Mouse (Mus musculus) hindbrain, embryonic 10.5 days (tissue): ENCODE measurements around the gene Ptprj. TPM values are rescaled to one million over a fixed set of nuclear protein-coding genes. Genes with fewer than 3 reads are reported as not detected.

ENCODE experiments used
- DNase-seq: peaks from one replicate; pipeline ENCODE4 v3.0.0-alpha.2; 2017; ENCODE audit warnings: low spot score
- H3K27ac ChIP-seq: fragments of 300-500 bp; sonication (generic); 2 replicates; pipeline ENCODE4 v1.5.1; 2016; ENCODE audit warnings: mild to moderate bottlenecking, moderate library complexity
- H3K27me3 ChIP-seq: fragments of 300-500 bp; sonication (generic); 2 replicates; pipeline ENCODE4 v1.6.1; 2016; ENCODE audit warnings: mild to moderate bottlenecking; ENCODE audit not compliant: poor library complexity, insufficient read depth, severe bottlenecking
- H3K36me3 ChIP-seq: fragments of 300-500 bp; sonication (generic); 2 replicates; pipeline ENCODE4 v1.6.1; 2016; ENCODE audit warnings: mild to moderate bottlenecking, moderate library complexity
- H3K4me1 ChIP-seq: fragments of 300-500 bp; sonication (generic); replicated peaks from 2 replicates; pipeline ENCODE4 v1.6.1; 2016; ENCODE audit warnings: mild to moderate bottlenecking
- H3K4me3 ChIP-seq: fragments of 300-500 bp; sonication (generic); 2 replicates; pipeline ENCODE4 v1.5.1; 2016; ENCODE audit warnings: mild to moderate bottlenecking, moderate library complexity
- H3K9me3 ChIP-seq: fragments of 300-500 bp; sonication (generic); 2 replicates; pipeline ENCODE4 v1.6.1; 2016; ENCODE audit warnings: mild to moderate bottlenecking, moderate library complexity
- WGBS: fragments of 180-500 bp; shearing (Covaris S2); methylation state at CpG from one replicate; pipeline ENCODE4 v1.1.7; 2016; 5-methylcytosine and 5-hydroxymethylcytosine counted together
- polyA plus RNA-seq: library from polyadenylated mRNA; unstranded; fragments of >200 nt; fragmentation: Nextera tagmentation; extraction: Ambion mirVana; gene quantifications from 2 replicates; pipeline ENCODE4 v1.2.1, GENCODE M21; 2016

Gene Ptprj
- polyA plus RNA-seq, 1 experiment from 2014 or later, result 1.5 TPM

DNA sequence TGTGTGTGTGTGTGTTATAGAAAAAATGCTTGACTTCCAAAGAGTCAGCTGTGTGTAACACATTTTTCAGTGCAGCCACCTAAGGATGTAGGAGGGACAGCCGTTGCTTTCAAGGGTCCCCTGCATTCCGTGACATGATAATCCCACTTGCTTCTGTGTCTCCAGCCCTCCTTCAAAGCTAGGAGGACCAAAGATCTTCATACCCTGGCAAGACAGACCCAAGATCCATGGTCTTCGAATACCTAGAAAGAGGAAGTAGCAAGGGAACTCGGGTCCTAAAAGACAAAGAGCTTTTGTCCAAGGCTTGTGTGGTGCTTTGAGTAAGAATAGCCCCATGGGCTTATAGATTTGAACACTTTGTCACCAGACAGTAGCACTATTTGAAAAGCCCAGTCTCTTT is 4.1 kb upstream of the Ptprj start:
- Histone ChIP-seq H3K9me3 (no peaks in the 10 kb centered on the region), H3K36me3 (no peaks in the 10 kb centered on the region), H3K27me3 (peaks cover 10% of the 10 kb centered on the region), H3K4me1 (peaks cover 22% of the 10 kb centered on the region; the same call in 1 of the 2 replicates), H3K4me3 (no peak overlapping the region), H3K27ac (no peak overlapping the region)
- WGBS, result 60% methylated on average over 4 of the region's 4 CpGs
- no peak for DNase-seq

DNA sequence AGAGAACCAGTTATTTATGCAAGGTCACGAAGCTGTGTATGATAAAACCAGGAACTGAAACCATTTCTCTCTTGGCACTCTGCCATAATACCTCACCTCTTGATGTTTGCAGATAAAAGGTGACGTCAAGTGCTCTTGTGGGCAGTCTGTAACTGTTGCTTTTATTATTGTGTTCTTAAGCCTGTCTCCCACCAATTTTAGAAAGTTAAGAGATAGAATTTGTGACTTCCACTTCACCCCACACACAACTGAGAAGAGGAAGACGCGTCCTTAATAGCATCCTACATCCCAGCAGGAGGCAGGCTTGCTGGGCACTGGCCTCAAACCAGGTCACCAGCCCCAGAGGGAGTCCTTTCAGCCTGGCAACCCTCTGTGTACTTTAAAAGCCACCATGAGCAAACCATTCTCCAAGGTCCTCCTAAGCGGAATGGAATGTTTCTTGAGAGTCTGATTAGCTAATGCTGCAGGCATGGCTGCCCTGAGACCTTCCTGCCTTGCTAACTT is 3.2 kb upstream of the Ptprj start:
- no peak overlapping the region for H3K4me3 ChIP-seq
- no peak for DNase-seq
- peaks cover 14% of the 10 kb centered on the region for H3K27me3 ChIP-seq
- H3K9me3 ChIP-seq, result no peaks in the 10 kb centered on the region
- no peaks in the 10 kb centered on the region for H3K36me3 ChIP-seq
- H3K4me1 ChIP-seq, result peaks cover 31% of the 10 kb centered on the region; the same call in 1 of the 2 replicates
- WGBS, result 42% methylated on average over 5 of the region's 5 CpGs
- no peak overlapping the region for H3K27ac ChIP-seq

DNA sequence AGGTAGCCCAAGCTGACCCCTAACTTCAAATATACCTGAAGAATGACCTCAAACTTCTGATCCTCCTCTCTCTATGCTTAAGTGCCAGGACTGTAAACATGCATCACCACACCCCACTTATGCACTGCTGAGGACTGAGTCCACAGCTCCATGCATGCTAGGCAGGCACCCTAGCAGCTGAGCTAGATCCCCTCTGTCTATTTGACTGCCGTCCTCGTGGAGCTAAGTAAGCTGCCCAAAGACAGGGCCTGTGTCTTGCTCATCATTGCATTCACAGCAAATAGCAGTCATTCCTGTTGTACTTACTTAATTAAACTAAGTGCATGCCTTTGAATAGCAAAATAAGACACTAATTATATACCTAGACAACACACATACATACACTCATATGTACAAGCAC is 2.4 kb upstream of the Ptprj start:
- Histone ChIP-seq H3K9me3 (no peaks in the 10 kb centered on the region), H3K27ac (no peak overlapping the region), H3K4me1 (peaks cover 33% of the 10 kb centered on the region; the same call in 1 of the 2 replicates), H3K36me3 (no peaks in the 10 kb centered on the region), H3K27me3 (peaks cover 20% of the 10 kb centered on the region), H3K4me3 (no peak overlapping the region)
- no peak for DNase-seq
- WGBS, result 74% methylated on average over 2 of the region's 2 CpGs

DNA sequence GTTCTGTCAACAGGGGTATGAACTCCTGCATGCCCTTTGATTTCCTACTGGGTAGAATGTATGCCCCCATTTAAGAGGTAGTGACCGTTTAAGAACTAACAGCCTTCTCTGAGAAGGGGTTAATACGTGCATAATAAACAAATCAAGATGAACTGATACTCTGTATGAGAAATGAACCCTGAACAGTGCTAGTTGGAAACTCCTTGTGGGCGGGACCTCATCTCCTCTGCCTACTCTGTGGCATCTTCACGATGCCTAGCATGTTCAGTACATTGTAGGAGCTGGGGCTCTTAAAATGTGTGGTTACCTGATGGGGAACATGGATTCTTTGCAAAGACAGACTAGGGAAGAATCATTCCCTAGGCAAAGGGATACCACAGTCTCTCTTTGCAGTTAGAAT is 1.9 kb upstream of the Ptprj start:
- no peak for DNase-seq
- Histone ChIP-seq H3K27me3 (peaks cover 20% of the 10 kb centered on the region), H3K27ac (no peak overlapping the region), H3K36me3 (no peaks in the 10 kb centered on the region), H3K4me1 (peaks cover 33% of the 10 kb centered on the region; the same call in 1 of the 2 replicates), H3K9me3 (no peaks in the 10 kb centered on the region), H3K4me3 (no peak overlapping the region)
- WGBS, result 76% methylated on average over 4 of the region's 4 CpGs

DNA sequence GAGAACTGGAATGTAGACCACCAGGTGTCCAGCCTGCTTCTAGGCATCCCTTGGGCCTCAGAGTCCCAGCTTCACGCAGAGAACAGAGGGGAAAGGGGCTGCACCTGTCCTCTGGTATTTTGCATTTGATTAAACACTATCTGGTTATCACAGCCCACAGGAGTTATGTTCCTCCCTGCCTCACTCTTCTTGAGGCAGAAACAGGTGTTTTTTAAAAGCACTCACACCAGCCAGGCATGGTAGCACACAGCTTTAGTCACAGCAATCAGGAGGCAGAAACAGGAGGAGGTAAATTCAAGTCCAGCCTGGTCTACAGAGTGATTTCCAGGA is 1.3 kb upstream of the Ptprj start:
- Histone ChIP-seq H3K4me1 (peaks cover 33% of the 10 kb centered on the region; the same call in 1 of the 2 replicates), H3K27ac (no peak overlapping the region), H3K27me3 (peaks cover 20% of the 10 kb centered on the region), H3K36me3 (no peaks in the 10 kb centered on the region), H3K4me3 (no peak overlapping the region), H3K9me3 (no peaks in the 10 kb centered on the region)
- no peak for DNase-seq
- WGBS, result 45% methylated on average over 1 of the region's 1 CpGs

DNA sequence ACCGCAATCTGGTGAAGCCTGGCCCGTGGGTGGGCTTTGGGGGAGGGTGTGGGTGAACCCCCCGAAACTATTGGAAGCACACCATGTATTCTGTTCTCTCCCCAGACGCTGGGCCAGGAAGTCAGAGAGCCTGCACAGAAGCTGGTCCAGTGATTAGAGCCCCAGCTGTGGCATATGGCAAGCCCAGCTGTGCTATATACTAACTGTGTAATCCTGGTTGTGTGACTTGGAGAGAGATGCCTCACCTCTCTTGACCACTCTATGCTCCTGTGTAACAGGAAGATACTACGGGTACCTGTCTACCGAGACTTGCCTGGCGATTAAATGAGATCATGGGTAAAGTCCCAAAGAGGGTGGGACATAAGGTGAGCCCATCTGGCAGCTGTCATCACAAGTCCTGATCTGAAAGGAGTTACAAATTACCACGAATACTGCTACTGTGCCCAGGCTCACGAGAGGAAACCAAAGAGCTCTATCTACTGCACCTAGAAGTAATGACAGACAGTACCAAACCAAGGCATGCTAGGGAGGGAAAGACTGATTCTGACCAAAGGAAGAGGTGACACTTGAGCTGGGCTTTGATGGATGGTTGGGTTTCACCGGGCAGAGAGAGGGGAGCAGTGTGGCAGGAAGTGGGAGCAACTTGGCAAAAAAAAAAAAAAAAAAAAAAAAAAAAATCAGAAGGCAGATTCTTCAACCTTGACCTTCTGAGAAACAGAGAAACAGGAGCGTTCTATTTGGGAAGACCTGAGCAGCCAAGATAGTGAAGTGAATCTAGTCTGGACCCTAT is 754 bp upstream of the Ptprj start:
- WGBS, result 15% methylated on average over 11 of the region's 11 CpGs
- Histone ChIP-seq H3K27ac (peak overlapping the region; percentile 95), H3K36me3 (no peaks in the 10 kb centered on the region), H3K27me3 (peaks cover 20% of the 10 kb centered on the region), H3K4me3 (peak overlapping the region; percentile 84), H3K9me3 (no peaks in the 10 kb centered on the region), H3K4me1 (peaks cover 33% of the 10 kb centered on the region; the same call in 1 of the 2 replicates)
- DNase-seq, result no peak

DNA sequence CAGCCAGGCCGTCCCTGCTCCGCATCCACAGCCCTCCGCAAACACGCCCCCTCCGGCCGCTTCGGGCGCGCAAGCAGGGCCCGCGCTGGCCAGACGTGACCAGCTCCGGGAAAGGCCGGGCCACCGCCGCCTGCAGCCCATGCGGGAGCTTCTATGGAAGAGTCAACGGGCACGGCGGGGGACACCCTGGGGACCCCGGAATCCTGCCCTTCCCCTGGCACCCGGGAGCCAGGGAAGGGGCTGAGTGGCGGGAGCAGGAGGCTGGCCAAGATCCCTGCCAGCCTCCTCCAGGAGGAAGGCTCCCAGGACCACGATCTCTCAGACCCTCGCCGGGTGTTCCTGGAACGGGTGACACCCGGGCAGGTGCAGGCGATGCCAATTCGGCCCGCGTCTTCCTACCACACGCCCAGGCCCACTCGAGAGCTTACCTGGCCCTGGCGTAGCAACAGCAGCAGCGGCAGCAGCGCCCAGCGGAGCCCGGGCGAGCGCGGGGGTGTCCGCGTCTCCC is 665 bp downstream of the Ptprj start:
- under 1% methylated on average over 44 of the region's 44 CpGs for WGBS
- H3K4me3 ChIP-seq, result peak overlapping the region; percentile 84
- no peaks in the 10 kb centered on the region for H3K9me3 ChIP-seq
- peaks cover 20% of the 10 kb centered on the region for H3K27me3 ChIP-seq
- H3K4me1 ChIP-seq, result peaks cover 33% of the 10 kb centered on the region; the same call in 1 of the 2 replicates
- no peaks in the 10 kb centered on the region for H3K36me3 ChIP-seq
- peak; percentile 83 for DNase-seq
- peak overlapping the region; percentile 95 for H3K27ac ChIP-seq

DNA sequence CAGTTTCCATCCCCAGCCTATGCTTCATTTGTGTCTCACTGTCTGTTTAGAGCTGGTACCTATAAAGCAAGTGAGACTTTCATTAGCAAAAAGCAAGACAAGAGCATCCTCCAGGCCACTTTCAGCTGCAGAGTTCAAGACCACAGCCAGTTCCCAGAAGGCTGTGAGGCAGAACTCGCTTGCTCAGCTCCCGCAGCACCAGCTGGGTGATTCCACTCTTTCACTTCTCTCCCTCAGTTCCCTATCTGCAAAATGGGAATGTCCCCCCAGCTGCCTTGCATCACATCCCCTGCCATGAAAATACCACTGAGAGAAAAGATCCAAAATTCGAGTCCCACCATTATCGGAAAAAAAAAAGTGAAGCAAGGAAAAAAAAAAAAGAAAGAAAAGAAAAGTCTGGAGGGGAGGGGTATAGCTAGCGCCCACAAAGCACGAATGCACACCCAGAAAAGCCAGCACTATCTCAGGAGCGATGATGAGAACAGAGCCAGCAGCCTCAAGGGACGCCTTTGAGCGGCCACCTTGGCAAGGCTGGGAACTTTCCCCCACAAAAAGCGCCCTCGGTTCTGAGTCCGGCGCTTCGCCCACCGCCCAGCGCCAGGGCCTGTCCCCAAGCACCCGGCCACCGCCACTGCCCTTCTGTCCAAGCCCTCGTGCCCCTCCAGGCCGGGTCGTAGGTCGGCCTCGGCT is 1.3 kb downstream of the Ptprj start:
- Histone ChIP-seq H3K27me3 (peaks cover 20% of the 10 kb centered on the region), H3K9me3 (no peaks in the 10 kb centered on the region), H3K27ac (peak overlapping the region; percentile 95), H3K4me3 (peak overlapping the region; percentile 84), H3K4me1 (peaks cover 33% of the 10 kb centered on the region; the same call in 1 of the 2 replicates), H3K36me3 (no peaks in the 10 kb centered on the region)
- no peak for DNase-seq
- WGBS, result 2% methylated on average over 23 of the region's 23 CpGs

DNA sequence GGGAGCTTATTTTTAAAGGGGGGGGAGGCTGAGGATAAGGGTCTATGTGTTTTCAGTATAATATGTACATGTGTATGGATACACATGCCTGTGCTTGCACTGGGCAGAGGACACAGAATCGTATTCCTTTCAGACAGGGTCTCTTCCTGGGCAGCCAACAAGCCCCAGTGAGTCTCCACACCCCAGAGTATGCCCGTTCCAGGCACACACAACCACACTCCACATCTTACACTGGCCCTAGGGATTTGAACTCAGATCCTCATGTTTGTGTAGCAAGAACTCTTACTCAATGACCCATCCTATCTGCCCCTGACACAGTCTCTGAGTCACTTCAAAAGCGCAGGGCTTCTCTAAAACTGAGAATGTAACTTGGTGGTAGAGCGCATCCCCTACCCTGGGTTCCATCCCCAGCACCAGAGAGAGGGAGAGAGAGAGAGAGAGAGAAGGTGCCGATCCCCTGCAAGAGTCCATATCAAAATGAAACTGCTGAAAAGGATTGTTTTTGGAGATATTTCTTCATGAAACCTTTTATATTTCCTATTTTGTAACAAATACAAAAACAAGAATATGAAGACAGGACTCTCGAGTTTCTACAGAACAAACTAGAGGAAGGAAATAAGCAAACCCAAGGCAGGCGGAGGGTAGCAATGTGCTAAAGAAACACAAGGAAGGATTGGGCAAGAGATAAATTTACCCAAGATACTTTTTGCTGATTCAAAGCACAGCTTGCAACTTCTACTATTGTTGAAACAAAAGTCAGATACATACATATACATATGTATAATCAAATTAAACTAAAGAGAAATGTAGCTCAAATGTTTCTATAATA is 2.8 kb downstream of the Ptprj start:
- Histone ChIP-seq H3K4me3 (no peak overlapping the region), H3K27ac (no peak overlapping the region), H3K27me3 (peaks cover 16% of the 10 kb centered on the region), H3K4me1 (peaks cover 32% of the 10 kb centered on the region; the same call in 1 of the 2 replicates), H3K9me3 (no peaks in the 10 kb centered on the region), H3K36me3 (no peaks in the 10 kb centered on the region)
- no peak for DNase-seq
- 90% methylated on average over 7 of the region's 7 CpGs for WGBS

DNA sequence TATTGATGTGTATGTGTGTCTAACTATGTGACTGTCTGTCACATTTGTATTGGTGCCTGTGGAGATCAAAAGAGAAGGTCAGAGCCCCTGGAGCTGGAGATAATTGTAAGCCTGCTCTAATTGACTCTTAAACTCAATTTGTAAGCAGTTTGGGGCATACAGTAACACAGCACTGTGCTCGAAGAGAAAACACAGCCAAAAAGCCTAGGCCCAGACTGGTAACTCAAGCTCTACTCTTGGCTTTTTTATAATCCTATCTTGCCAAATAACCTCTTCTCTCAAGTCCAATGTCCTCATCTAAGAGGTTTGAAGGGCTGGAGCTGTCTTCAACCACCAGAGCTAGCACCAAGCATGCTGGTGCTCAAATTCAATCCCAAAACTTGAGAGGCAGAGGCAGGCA is 3.5 kb downstream of the Ptprj start:
- Histone ChIP-seq H3K4me1 (peaks cover 32% of the 10 kb centered on the region; the same call in 1 of the 2 replicates), H3K27ac (no peak overlapping the region), H3K9me3 (no peaks in the 10 kb centered on the region), H3K27me3 (peaks cover 9% of the 10 kb centered on the region), H3K4me3 (no peak overlapping the region), H3K36me3 (no peaks in the 10 kb centered on the region)
- WGBS, result 43% methylated on average over 1 of the region's 1 CpGs
- DNase-seq, result no peak

DNA sequence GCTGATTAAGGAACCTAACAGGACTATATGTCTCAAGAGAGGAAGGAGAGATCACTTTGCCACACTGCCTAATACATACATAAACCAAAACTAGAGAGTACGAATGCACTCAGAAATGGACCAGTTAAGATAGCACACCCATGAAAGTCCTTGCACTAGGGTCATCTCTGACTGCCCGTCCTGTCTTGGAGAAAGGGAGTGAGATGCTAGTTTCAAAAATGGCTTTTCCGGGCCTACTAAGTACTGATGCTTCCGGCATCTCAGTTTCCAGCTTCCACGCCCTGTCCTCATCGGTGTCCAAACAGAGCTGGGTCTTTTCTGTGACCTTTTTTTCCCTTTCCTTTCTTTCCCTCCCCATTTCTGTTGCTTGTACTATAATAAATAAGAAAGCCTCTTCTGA is 4.0 kb downstream of the Ptprj start:
- Histone ChIP-seq H3K9me3 (no peaks in the 10 kb centered on the region), H3K27me3 (peaks cover 9% of the 10 kb centered on the region), H3K4me1 (peaks cover 32% of the 10 kb centered on the region; the same call in 1 of the 2 replicates), H3K27ac (no peak overlapping the region), H3K4me3 (no peak overlapping the region), H3K36me3 (no peaks in the 10 kb centered on the region)
- 88% methylated on average over 6 of the region's 6 CpGs for WGBS
- DNase-seq, result no peak

DNA sequence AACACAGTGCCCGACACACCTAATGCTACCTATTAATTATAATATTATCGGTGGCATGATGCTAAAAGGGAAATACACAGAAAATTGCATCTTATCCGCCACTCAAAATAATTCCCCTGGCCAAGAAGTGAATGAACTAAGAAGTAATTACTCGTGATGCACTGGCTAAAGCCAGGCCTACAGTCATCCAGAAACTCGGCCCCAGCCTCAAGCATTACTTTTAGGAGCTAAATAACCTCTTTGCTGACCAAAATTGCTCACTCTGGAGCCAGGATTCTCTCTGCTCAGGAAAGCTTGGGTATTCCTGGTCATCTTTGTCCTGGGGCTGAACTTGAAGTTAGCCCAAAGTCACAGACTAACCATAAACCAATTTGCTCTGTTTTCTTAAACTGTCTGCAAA is 4.7 kb downstream of the Ptprj start:
- 83% methylated on average over 5 of the region's 5 CpGs for WGBS
- H3K9me3 ChIP-seq, result no peaks in the 10 kb centered on the region
- no peak overlapping the region for H3K4me3 ChIP-seq
- peaks cover 26% of the 10 kb centered on the region; the same call in 1 of the 2 replicates for H3K4me1 ChIP-seq
- H3K27me3 ChIP-seq, result peaks cover 9% of the 10 kb centered on the region
- H3K27ac ChIP-seq, result no peak overlapping the region
- H3K36me3 ChIP-seq, result no peaks in the 10 kb centered on the region
- no peak for DNase-seq
